Mouse (Mus musculus) kidney, adult 2 months (tissue): ENCODE results near the gene Efs.

Source experiments
- CTCF ChIP-seq: fragments of 200-500 bp; conservative IDR thresholded peaks from 2 replicates; pipeline ENCODE4 v1.5.1; 2011; ENCODE audit warnings: low read depth, mild to moderate bottlenecking, control low read depth, low read length, moderate library complexity, mixed read lengths; ENCODE audit not compliant: insufficient read depth, insufficient read length
- POLR2A ChIP-seq: fragments of 200-500 bp; IDR thresholded peaks from one replicate; pipeline ENCODE4 v1.6.1; 2011; ENCODE audit warnings: low read depth, low read length, control low read depth

DNA sequence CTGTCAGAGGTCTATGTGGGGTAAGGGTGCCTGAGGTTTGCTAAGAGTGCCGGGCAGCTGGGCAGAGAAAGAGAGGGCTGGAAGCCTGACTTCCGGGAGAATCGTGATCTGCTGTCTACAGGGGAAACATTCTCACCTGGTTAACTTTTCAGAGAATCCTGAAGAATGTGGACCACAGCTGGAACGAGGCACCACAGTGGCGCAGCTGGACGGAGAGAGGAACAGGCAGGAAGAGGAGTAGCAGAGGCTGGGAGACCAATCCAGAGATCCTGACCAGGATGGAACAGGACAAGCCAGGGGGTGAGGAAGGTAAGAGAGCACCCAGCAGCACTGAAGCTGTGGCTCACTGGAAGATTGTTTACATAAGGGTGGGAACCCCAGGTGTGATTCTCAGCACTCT is 39.7 kb upstream of the Efs start:
- no peak for TF ChIP-seq POLR2A
- no peak for TF ChIP-seq CTCF
